Mouse (Mus musculus): ENCODE data around the gene Trank1. TPM values are rescaled to one million over a fixed set of nuclear protein-coding genes. Genes with fewer than 3 reads are reported as not detected.

The Trank1 gene
- polyA plus RNA-seq, 1 experiment from 2014 or later, result 12.4 TPM

GRCm38 (mm10) chr9:111438904-111439835 lies 127.6 kb downstream of the Trank1 start, which contains the start of gene Dclk3:
Gene Dclk3 (plus strand): TSS chr9:111439081.
- Histone ChIP-seq H3K4me1 (peaks cover 5% of the 10 kb centered on the region), H3K27ac (replicated peaks) (peak within 1 kb of the TSS; percentile 35; the same call in 1 of the 2 replicates), H3K27me3 (replicated peaks) (0 out of 2 replicates have a peak, but pooled peaks cover 4% of the 10 kb centered on the region), H3K4me3 (replicated peaks) (peak within 1 kb of the TSS; percentile 55), H3K36me3 (no peaks in the 10 kb centered on the region), H3K4me2 (peak within 1 kb of the TSS; percentile 69), H3K9me3 (replicated peaks) (no peaks in the 10 kb centered on the region), H3K9ac (replicated peaks) (peak within 1 kb of the TSS; percentile 61)
- ATAC-seq (ENCODE audit: low FRiP score), result peak; percentile 60
- WGBS, result 3% methylated on average over 39 of the region's 57 CpGs

GRCm38 (mm10) chr9:111439836-111440201 lies 128.3 kb downstream of the Trank1 start:
- Histone ChIP-seq H3K9me3 (replicated peaks) (no peaks in the 10 kb centered on the region), H3K4me1 (peaks cover 5% of the 10 kb centered on the region), H3K27me3 (replicated peaks) (0 out of 2 replicates have a peak, but pooled peaks cover 4% of the 10 kb centered on the region), H3K36me3 (no peaks in the 10 kb centered on the region), H3K27ac (replicated peaks) (no peak overlapping the region; the same call in 1 of the 2 replicates), H3K9ac (replicated peaks) (peak overlapping the region; percentile 61), H3K4me3 (replicated peaks) (peak overlapping the region; percentile 55), H3K4me2 (peak overlapping the region; percentile 69)
- ATAC-seq (ENCODE audit: low FRiP score), result no peak
- WGBS, result 38% methylated on average over 8 of the region's 8 CpGs

GRCm38 (mm10) chr9:111440446-111440845 lies 128.9 kb downstream of the Trank1 start:
- Histone ChIP-seq H3K27me3 (replicated peaks) (0 out of 2 replicates have a peak, but pooled peaks cover 4% of the 10 kb centered on the region), H3K4me1 (peaks cover 5% of the 10 kb centered on the region), H3K27ac (replicated peaks) (no peak overlapping the region; the same call in 1 of the 2 replicates), H3K36me3 (no peaks in the 10 kb centered on the region), H3K4me3 (replicated peaks) (peak overlapping the region; percentile 55), H3K4me2 (peak overlapping the region; percentile 69), H3K9me3 (replicated peaks) (no peaks in the 10 kb centered on the region), H3K9ac (replicated peaks) (no peak overlapping the region; the same call in 1 of the 2 replicates)
- 75% methylated on average over 6 of the region's 6 CpGs for WGBS
- ATAC-seq (ENCODE audit: low FRiP score), result no peak

- Histone ChIP-seq H3K9me3 (replicated peaks) (no peaks in the 10 kb centered on the region), H3K4me3 (replicated peaks) (no peak overlapping the region), H3K36me3 (no peaks in the 10 kb centered on the region), H3K9ac (replicated peaks) (no peak overlapping the region), H3K27me3 (replicated peaks) (0 out of 2 replicates have a peak, but pooled peaks cover 4% of the 10 kb centered on the region), H3K4me2 (peak overlapping the region; percentile 69), H3K27ac (replicated peaks) (no peak overlapping the region), H3K4me1 (peaks cover 5% of the 10 kb centered on the region)
- WGBS, result 87% methylated on average over 2 of the region's 2 CpGs
- ATAC-seq (ENCODE audit: low FRiP score), result no peak
Observed at GRCm38 (mm10) chr9:111441151-111441550, 129.6 kb downstream of the Trank1 start.

Other genes with a start within 250 kb of the Trank1 start
- gene Lrrfip2, start 194.1 kb upstream of the Trank1 start, polyA plus RNA-seq (2015; fragmentation: Nextera tagmentation; extraction: Ambion mirVana), result 46.0 and 46.7 TPM in 2 replicates
- 26.3 and 30.9 TPM in 2 replicates for gene Mlh1, start 39.9 kb upstream of the Trank1 start, polyA plus RNA-seq (2015; fragmentation: Nextera tagmentation; extraction: Ambion mirVana)
- 46.5 and 50.7 TPM in 2 replicates for gene Epm2aip1, start 39.8 kb upstream of the Trank1 start, polyA plus RNA-seq (2015; fragmentation: Nextera tagmentation; extraction: Ambion mirVana)
- gene Dclk3, start 127.3 kb downstream of the Trank1 start, polyA plus RNA-seq (2015; fragmentation: Nextera tagmentation; extraction: Ambion mirVana), result 11.2 and 12.2 TPM in 2 replicates